Mouse (Mus musculus): Measurements from ENCODE around the gene Lgr5. TPM values are rescaled to one million over a fixed set of nuclear protein-coding genes. Genes with fewer than 3 reads are reported as not detected.
A peak's percentile ranks its signal among the peaks of the same experiment; 100 is the strongest.

Lgr5 gene
- polyA plus RNA-seq, 1 experiment from 2014 or later = 0.35 TPM

- peak overlapping the region; percentile 30 for H3K4me2 ChIP-seq (replicated peaks; ENCODE audit: low read depth, low read length)
- peak; percentile 40 for ATAC-seq
- H3K9ac ChIP-seq (replicated peaks; ENCODE audit: low read depth) = no peak overlapping the region
- TF ChIP-seq EP300 (IDR thresholded peaks at IDR 0.05) (no peak), CTCF (IDR thresholded peaks at IDR 0.05) (no peak)
- no peaks in the 10 kb centered on the region for H3K36me3 ChIP-seq (ENCODE audit: insufficient read depth, low read length)
- H3K27me3 ChIP-seq (replicated peaks; ENCODE audit: insufficient read depth, low read length) = no peaks in the 10 kb centered on the region
- H3K4me1 ChIP-seq (ENCODE audit: insufficient read depth, low read depth, low read length) = no peaks in the 10 kb centered on the region; the same call in 1 of the 2 replicates
- H3K27ac ChIP-seq (ENCODE audit: low read length) = no peak overlapping the region
- H3K9me3 ChIP-seq (ENCODE audit: low read length) = no peaks in the 10 kb centered on the region
- DNase-seq (ENCODE audit: low spot score) = peak; percentile 39
- H3K4me3 ChIP-seq (ENCODE audit: low read depth, low read length) = no peak overlapping the region
- WGBS = 45% methylated on average over 12 of the region's 12 CpGs
Measured at GRCm38 (mm10) chr10:115561136-115561880, 26.3 kb downstream of the Lgr5 start.

- Histone ChIP-seq H3K4me2 (replicated peaks; ENCODE audit: low read depth, low read length) (no peak overlapping the region), H3K4me1 (ENCODE audit: insufficient read depth, low read depth, low read length) (no peaks in the 10 kb centered on the region; the same call in 1 of the 2 replicates), H3K9me3 (ENCODE audit: low read length) (no peaks in the 10 kb centered on the region), H3K27me3 (replicated peaks; ENCODE audit: insufficient read depth, low read length) (no peaks in the 10 kb centered on the region), H3K4me3 (ENCODE audit: low read depth, low read length) (no peak overlapping the region), H3K36me3 (ENCODE audit: insufficient read depth, low read length) (no peaks in the 10 kb centered on the region), H3K9ac (replicated peaks; ENCODE audit: low read depth) (no peak overlapping the region), H3K27ac (ENCODE audit: low read length) (no peak overlapping the region)
- no peak for ATAC-seq
- DNase-seq (ENCODE audit: low spot score) = no peak
- TF ChIP-seq CTCF (IDR thresholded peaks at IDR 0.05) (no peak), EP300 (IDR thresholded peaks at IDR 0.05) (no peak)
- WGBS = 53% methylated on average over 11 of the region's 12 CpGs
Measured at GRCm38 (mm10) chr10:115556738-115557242, 30.8 kb downstream of the Lgr5 start.

- WGBS = 21% methylated on average over 2 of the region's 2 CpGs
- no peak overlapping the region for H3K4me2 ChIP-seq (replicated peaks; ENCODE audit: low read depth, low read length)
- no peak overlapping the region for H3K4me3 ChIP-seq (ENCODE audit: low read depth, low read length)
- H3K27ac ChIP-seq (ENCODE audit: low read length) = no peak overlapping the region
- TF ChIP-seq EP300 (IDR thresholded peaks at IDR 0.05) (no peak), CTCF (IDR thresholded peaks at IDR 0.05) (no peak)
- H3K9me3 ChIP-seq (ENCODE audit: low read length) = no peaks in the 10 kb centered on the region
- DNase-seq (ENCODE audit: low spot score) = no peak
- H3K27me3 ChIP-seq (replicated peaks; ENCODE audit: insufficient read depth, low read length) = no peaks in the 10 kb centered on the region
- ATAC-seq = no peak
- H3K4me1 ChIP-seq (ENCODE audit: insufficient read depth, low read depth, low read length) = no peaks in the 10 kb centered on the region
- no peaks in the 10 kb centered on the region for H3K36me3 ChIP-seq (ENCODE audit: insufficient read depth, low read length)
- H3K9ac ChIP-seq (replicated peaks; ENCODE audit: low read depth) = no peak overlapping the region
Measured at GRCm38 (mm10) chr10:115555191-115555765, 32.3 kb downstream of the Lgr5 start.

- Histone ChIP-seq H3K36me3 (ENCODE audit: insufficient read depth, low read length) (no peaks in the 10 kb centered on the region), H3K4me2 (replicated peaks; ENCODE audit: low read depth, low read length) (no peak overlapping the region), H3K27me3 (replicated peaks; ENCODE audit: insufficient read depth, low read length) (no peaks in the 10 kb centered on the region), H3K27ac (ENCODE audit: low read length) (no peak overlapping the region), H3K4me1 (ENCODE audit: insufficient read depth, low read depth, low read length) (no peaks in the 10 kb centered on the region), H3K9ac (replicated peaks; ENCODE audit: low read depth) (no peak overlapping the region), H3K9me3 (ENCODE audit: low read length) (no peaks in the 10 kb centered on the region), H3K4me3 (ENCODE audit: low read depth, low read length) (no peak overlapping the region)
- no peak for ATAC-seq
- TF ChIP-seq CTCF (IDR thresholded peaks at IDR 0.05) = no peak
- no peak for DNase-seq (ENCODE audit: low spot score)
- 76% methylated on average over 11 of the region's 11 CpGs for WGBS
Measured at GRCm38 (mm10) chr10:115553352-115554113, 34.0 kb downstream of the Lgr5 start.

- WGBS = 72% methylated on average over 3 of the region's 3 CpGs
- Histone ChIP-seq H3K27me3 (replicated peaks; ENCODE audit: insufficient read depth, low read length) (no peaks in the 10 kb centered on the region), H3K4me2 (replicated peaks; ENCODE audit: low read depth, low read length) (no peak overlapping the region), H3K9me3 (ENCODE audit: low read length) (no peaks in the 10 kb centered on the region), H3K27ac (ENCODE audit: low read length) (no peak overlapping the region), H3K36me3 (ENCODE audit: insufficient read depth, low read length) (no peaks in the 10 kb centered on the region), H3K4me1 (ENCODE audit: insufficient read depth, low read depth, low read length) (no peaks in the 10 kb centered on the region), H3K4me3 (ENCODE audit: low read depth, low read length) (no peak overlapping the region), H3K9ac (replicated peaks; ENCODE audit: low read depth) (no peak overlapping the region)
- DNase-seq (ENCODE audit: low spot score) (no peak), ATAC-seq (no peak)
- no peak for TF ChIP-seq CTCF (IDR thresholded peaks at IDR 0.05)
- no peak for TF ChIP-seq EP300 (IDR thresholded peaks at IDR 0.05)
Measured at GRCm38 (mm10) chr10:115551069-115551468, 36.5 kb downstream of the Lgr5 start.

- WGBS = 55% methylated on average over 7 of the region's 7 CpGs
- Histone ChIP-seq H3K4me2 (replicated peaks; ENCODE audit: low read depth, low read length) (no peak overlapping the region), H3K27me3 (replicated peaks; ENCODE audit: insufficient read depth, low read length) (no peaks in the 10 kb centered on the region), H3K36me3 (ENCODE audit: insufficient read depth, low read length) (no peaks in the 10 kb centered on the region), H3K4me3 (ENCODE audit: low read depth, low read length) (no peak overlapping the region), H3K9ac (replicated peaks; ENCODE audit: low read depth) (no peak overlapping the region), H3K27ac (ENCODE audit: low read length) (no peak overlapping the region), H3K4me1 (ENCODE audit: insufficient read depth, low read depth, low read length) (no peaks in the 10 kb centered on the region), H3K9me3 (ENCODE audit: low read length) (no peaks in the 10 kb centered on the region)
- no peak for TF ChIP-seq CTCF (IDR thresholded peaks at IDR 0.05)
- no peak for TF ChIP-seq EP300 (IDR thresholded peaks at IDR 0.05)
- no peak for ATAC-seq
- DNase-seq (ENCODE audit: low spot score) = no peak
Measured at GRCm38 (mm10) chr10:115550253-115550652, 37.3 kb downstream of the Lgr5 start.
